Mouse (Mus musculus): ENCODE measurements around the gene 1700021F05Rik.

The 1700021F05Rik gene

GRCm38 (mm10) chr10:43540442-43541152 lies at the start of gene 1700021F05Rik:
Gene 1700021F05Rik, minus strand, starts transcription at chr10:43540994.
- peak; percentile 94 to 95 for DNase-seq (ENCODE audit: low spot score in 2 of 2)

GRCm38 (mm10) chr10:43588470-43589177 lies 47.8 kb upstream of the 1700021F05Rik start:
- no peak for DNase-seq (ENCODE audit: low spot score in 2 of 2)

GRCm38 (mm10) chr10:43584538-43584937 lies 43.7 kb upstream of the 1700021F05Rik start:
- DNase-seq (ENCODE audit: low spot score in 2 of 2) = no peak

- no peak for DNase-seq (ENCODE audit: low spot score in 2 of 2)
Observed at GRCm38 (mm10) chr10:43581260-43581659, 40.5 kb upstream of the 1700021F05Rik start.

DNA sequence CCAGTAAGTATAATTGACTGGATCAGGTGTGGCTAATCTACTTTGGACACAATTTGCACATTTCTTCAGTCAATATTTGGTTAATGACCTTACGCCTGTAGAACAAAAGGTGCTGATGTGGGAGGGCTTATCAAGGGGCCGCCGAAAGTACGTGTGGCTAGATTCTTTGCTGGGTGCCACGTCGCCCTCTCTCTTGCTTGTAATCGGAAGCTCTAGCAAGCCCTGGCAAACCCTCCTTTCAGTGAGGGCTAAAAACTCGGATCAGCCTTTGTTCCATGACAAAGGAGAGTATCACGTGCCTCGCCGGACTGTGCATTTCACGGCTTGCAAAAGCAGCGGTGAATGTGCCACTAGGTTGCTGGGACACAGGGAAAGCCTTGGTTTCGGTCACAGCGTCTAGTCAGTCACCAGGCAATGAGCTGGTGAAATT lies 39.9 kb upstream of the 1700021F05Rik start:
- peak in 1 of 2 experiments; percentile 6 for DNase-seq (ENCODE audit: low spot score in 2 of 2)

GRCm38 (mm10) chr10:43579381-43580261 lies 38.8 kb upstream of the 1700021F05Rik start:
- DNase-seq (ENCODE audit: low spot score in 2 of 2) = no peak

DNA sequence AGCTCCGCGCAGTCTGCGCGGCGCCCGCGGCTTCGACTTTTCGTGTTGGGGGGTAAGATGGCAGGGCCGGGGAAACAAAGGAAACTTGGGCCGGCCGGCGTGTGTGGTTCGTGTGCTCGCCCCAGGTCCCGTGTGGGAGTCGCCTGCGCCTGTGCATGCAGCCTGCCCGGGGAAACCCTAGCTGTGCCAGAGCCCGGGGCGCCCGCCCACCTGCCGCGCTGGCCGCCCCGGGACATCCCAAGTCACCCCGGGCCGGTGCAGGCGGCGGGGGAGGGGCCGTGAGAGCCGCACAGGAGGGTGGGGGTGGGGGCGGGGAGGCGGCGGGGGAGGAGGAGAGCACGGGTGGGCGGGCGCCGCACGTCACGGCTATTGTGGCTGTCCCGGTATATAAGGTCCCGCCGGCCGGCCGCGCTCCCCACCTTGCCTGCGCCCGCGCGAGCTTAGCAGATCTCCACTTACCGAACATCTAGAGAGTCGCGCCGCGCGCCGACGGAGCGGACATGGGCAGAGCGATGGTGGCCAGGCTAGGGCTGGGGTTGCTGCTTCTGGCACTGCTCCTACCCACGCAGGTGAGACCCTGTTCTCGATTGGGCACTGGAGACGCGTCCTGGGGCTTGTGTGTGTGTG lies 38.1 kb upstream of the 1700021F05Rik start:
- no peak for DNase-seq (ENCODE audit: low spot score in 2 of 2)

DNA sequence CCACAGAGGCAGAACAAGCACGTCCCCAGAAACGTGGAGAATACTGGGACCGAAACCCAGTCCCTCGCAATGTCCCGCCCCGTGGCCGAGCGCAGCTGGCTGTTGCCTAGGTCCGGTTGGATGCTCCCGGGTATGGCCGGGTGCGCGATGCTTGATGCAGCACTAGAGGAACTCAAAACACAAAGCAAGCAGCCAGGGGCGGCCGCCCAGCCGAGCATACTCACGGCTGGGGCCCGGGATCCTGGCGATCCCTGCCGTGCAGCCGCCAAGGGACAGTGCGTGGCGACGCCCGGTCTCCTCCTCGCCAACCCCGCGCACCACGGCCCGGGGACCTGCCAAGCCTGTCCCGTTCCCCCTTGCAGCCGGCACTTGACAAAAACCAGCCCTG lies 37.6 kb upstream of the 1700021F05Rik start:
- peak in 1 of 2 experiments; percentile 33 for DNase-seq (ENCODE audit: low spot score in 2 of 2)

- DNase-seq (ENCODE audit: low spot score in 2 of 2) = no peak
Observed at GRCm38 (mm10) chr10:43577997-43578331, 37.2 kb upstream of the 1700021F05Rik start, which contains the start of gene Cd24a. Gene Cd24a, plus strand, starts transcription at chr10:43578284.

DNA sequence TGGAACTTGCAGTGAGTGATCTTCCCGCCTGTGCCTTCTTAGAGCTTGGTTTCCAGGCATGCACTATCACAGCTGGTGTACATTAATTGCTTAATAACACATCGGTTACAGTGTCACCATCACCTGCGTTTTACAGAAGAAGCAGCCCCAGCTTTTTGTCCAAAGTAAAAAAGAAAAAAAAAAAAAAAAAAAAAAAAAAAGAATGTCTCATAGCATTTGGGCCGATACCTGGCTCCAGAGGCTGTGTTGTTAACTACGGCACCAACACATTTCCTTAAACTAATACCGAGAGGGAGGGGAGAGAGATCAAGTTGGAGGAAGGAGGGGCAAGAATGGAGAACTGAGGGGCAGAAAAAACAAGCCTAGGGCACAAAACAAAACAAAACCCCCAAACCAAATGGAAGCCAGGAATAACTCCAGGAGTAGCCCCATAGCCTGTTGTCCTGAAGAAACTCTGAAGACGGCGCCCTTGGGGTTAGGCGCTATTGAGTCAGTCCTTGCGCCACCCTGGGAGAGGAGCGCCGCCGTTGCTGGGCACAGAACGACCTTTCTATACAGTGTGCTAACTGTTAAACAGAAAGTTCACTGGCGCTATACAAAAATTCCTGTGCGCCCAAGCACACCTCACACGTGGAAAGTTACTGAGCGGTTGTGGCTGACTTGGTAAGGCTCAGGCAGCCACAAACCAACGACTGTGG lies 36.7 kb upstream of the 1700021F05Rik start:
- no peak for DNase-seq (ENCODE audit: low spot score in 2 of 2)

DNA sequence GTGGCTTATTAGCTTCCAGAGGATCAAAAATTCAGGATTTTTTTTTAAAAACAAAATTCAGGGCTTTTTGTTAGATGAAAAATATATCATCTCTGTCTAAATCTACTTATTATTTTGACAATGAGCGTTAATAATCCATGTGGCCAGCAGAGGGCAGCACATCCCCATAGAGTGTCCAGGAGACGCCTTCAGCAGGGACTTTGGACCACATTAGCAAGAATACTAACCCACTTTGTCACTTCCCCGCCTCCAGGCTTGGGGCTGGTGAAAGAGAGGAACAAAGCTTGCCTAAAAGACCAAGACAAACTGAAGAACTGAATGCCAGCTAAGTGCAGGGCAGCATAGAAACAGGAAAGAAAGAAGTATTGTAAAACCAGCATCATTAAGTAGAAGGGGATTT lies 34.2 kb upstream of the 1700021F05Rik start:
- DNase-seq (ENCODE audit: low spot score in 2 of 2) = peak; percentile 82 to 88

GRCm38 (mm10) chr10:43574352-43574751 lies 33.6 kb upstream of the 1700021F05Rik start:
- DNase-seq (ENCODE audit: low spot score in 2 of 2) = no peak

- no peak for DNase-seq (ENCODE audit: low spot score in 2 of 2)
Observed at GRCm38 (mm10) chr10:43561311-43561710, 20.5 kb upstream of the 1700021F05Rik start.

GRCm38 (mm10) chr10:43560765-43561164 lies 20.0 kb upstream of the 1700021F05Rik start:
- no peak for DNase-seq (ENCODE audit: low spot score in 2 of 2)

DNA sequence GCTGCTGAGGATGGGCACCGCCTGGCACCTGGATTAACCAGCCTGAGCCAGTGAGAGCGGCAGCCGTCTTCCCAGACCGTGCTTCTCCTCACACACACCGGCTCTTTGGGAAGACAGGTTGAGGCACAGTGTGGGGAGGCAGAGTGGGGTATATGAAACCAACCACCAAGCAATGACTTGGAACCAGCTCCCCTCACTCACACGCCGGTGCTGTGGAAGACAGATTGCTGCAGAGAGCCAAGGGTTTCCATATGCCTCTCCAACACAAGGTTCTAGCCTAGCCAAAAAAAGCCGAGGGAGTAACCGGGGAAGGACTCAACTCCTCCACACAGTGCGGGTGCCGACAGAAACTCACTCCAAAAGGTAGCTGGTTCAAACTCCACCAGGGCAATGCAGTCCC lies 18.5 kb upstream of the 1700021F05Rik start:
- no peak for DNase-seq (ENCODE audit: low spot score in 2 of 2)

DNA sequence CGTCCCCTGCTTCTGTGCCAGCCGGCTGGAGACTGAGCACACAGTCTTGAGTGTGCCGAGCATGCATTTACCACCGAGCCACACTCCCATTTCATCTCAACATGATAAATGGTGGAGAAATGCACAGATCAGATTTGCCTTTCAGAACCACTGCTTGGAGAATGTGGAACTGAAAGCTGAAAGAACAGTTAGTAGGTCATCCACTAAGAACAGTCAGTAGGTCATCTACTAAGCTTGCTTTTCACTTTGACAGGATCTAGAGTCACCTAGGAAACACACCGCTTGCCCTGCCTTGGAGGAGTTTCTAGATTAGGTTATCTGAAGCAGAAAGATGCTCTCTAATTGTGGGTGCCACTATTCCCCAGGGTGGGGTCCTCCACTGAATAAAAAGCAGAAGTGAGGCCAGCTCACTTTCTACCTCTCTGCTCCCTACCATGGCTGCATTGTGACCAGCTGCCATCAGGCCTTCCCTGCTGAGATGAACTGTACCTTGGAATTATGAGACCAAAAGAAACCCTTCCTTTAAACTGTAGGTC lies 16.9 kb upstream of the 1700021F05Rik start:
- DNase-seq (ENCODE audit: low spot score in 2 of 2) = no peak

GRCm38 (mm10) chr10:43551388-43551787 lies 10.6 kb upstream of the 1700021F05Rik start:
- DNase-seq (ENCODE audit: low spot score in 2 of 2) = no peak

DNA sequence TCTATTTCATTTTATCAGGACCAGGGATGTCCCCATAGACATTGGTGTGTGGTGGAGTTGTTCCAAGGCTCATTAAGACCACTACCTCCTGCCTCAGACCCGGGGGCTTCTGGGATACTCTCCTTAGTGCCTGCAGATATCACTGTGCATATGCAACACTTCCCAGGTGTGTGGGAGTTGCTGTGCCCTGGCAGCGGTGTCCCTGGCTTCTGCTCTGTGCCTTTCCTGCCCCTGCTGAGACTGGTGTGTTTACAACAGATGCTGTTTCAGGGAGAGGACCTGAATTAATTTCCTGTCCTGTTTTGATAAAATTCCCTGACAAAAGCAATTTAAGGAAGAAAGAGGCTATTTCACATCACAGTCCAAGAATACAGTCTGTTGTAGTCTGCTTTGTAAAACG lies 10.1 kb upstream of the 1700021F05Rik start:
- DNase-seq (ENCODE audit: low spot score in 2 of 2) = no peak

DNA sequence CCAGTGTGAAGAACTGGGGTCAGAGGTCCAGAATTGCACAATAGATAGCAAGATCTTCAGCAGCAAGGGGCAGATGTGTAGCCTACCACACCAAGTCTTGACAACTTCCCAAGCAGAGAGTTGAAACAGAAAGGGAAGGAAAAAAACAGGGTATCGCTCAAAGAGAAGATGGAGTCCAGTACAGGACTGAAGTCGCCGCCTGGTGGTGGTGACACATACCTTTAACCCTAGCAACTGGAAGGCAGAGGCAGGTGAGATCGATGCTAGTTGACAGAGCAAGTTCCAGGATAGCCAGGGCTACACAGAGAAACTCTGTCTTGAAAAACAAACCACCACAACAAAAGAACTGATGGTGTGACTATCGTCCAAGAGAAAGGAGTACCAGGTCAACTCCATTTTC lies 8.6 kb upstream of the 1700021F05Rik start:
- no peak for DNase-seq (ENCODE audit: low spot score in 2 of 2)

DNA sequence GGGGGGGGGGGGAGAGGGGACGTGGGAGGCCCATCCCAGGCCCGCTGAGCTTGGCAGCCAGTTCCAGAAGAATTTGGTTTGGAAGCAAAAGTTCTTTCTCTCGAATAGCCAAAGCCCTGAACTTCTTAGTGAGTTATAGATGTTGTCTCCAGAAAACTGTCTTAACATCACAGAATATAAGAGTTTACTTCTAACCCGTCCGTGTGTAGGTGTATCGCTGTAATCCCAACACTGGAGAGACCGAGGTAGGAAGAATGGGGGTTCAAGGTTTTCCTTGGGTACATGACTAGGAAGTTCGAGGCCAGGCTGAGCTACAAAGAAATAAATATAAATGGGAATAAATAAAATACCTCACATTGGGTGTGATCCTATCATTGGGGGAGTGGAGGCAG lies 355 bp upstream of the 1700021F05Rik start:
- DNase-seq (ENCODE audit: low spot score in 2 of 2) = no peak

DNA sequence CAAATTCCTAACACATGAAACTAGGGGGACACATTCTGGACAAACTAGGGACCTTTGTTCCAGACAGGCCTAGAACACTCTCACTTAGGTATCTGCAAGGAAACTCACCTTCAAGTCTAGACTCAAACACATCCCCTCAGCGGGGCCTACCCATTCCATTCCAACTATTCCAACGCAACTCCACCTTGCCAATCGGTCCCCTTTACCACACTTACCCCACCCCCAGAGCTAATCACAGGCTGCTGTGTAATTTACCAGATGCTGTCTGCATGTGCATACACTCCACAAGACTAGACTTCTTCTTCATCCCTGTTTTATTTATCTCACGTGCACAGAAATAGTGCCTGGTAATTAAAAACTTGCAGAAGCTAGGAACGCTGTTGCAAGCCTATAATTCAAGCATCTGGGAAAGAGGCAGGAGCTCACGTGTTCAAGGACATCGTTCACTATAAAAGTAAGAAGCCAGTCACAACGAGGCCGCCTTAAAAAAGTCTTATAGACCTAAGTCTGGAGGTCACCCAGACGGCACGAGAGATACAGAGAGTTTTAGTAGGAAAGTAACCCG lies 966 bp downstream of the 1700021F05Rik start:
- DNase-seq (ENCODE audit: low spot score in 2 of 2) = no peak

All from frontal cortex, postnatal 36 days (tissue).